In the genomic region with DNA sequence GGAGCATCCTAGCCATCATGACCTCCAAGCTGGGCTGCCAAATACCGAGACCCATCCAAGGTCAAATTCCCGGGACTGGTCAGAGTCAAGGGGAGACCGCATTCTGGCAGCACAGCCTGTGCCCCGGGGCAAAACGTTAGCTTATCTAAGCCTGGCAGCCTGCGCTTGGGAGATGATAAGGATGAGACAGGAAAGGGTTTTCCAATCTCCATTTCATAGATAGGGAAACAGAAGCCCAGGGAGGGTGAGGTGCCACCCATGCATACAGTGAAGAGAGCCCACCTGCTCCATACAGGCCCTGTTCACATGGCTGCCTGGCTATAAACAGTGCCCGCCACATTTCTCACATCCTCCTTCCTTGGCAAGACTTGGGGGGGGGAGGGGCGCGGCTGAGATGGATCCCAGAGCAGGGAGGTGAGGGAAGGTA, we compare ENCODE assay signal across 8 mouse cellular contexts. TPM values are rescaled to one million over a fixed set of nuclear protein-coding genes. Genes with fewer than 3 reads are reported as not detected.
DNase-seq lines count a peak whose midpoint lies in the region; ATAC-seq and TF ChIP-seq lines count a peak whose summit lies in the region.

No protein-coding gene starts in this region.

- DNase-seq in cerebellum, adult 11-12 months, result peak; percentile 55
- DNase-seq in cerebellum, adult 11 months, result no peak
- peak; percentile 39 for DNase-seq in ZHBTc4 (ENCODE audit: low read depth, low spot score)
- DNase-seq in heart, adult 11 months, result peak; percentile 98
- DNase-seq in kidney, adult 9 months, result peak; percentile 53
- DNase-seq in lung, postnatal 0 days (ENCODE audit: low spot score), result peak; percentile 37
- no peak for DNase-seq in layer of hippocampus, postnatal 14 days (ENCODE audit: low spot score in 2 of 2)
- no peak for DNase-seq in frontal cortex, adult 2 months (ENCODE audit: extremely low spot score in 1 of 2, low spot score in 1 of 2)

- H3K27me3 ChIP-seq in lung, postnatal 0 days (replicated peaks; ENCODE audit: insufficient read depth, low read length), result no peaks in the 10 kb centered on the region

- ATAC-seq in lung, postnatal 0 days, result peak; percentile 11; the same call in 1 of the 2 replicates

- peak; percentile 65; the same call in 1 of the 2 replicates for TF ChIP-seq EP300 in lung, postnatal 0 days (IDR thresholded peaks at IDR 0.05)

- H3K36me3 ChIP-seq in lung, postnatal 0 days (ENCODE audit: insufficient read depth, low read length), result no peaks in the 10 kb centered on the region

- H3K4me3 ChIP-seq in lung, postnatal 0 days (ENCODE audit: low read depth, low read length), result no peak overlapping the region

- H3K4me2 ChIP-seq in lung, postnatal 0 days (replicated peaks; ENCODE audit: low read depth, low read length), result no peak overlapping the region; the same call in 1 of the 2 replicates

- no peak overlapping the region for H3K9ac ChIP-seq in lung, postnatal 0 days (replicated peaks; ENCODE audit: low read depth)

- H3K4me1 ChIP-seq in lung, postnatal 0 days (ENCODE audit: insufficient read depth, low read depth, low read length), result peaks cover 26% of the 10 kb centered on the region

- no peaks in the 10 kb centered on the region for H3K9me3 ChIP-seq in lung, postnatal 0 days (ENCODE audit: low read length)

- WGBS in lung, postnatal 0 days, result 26% methylated on average over 9 of the region's 9 CpGs

- peak overlapping the region; percentile 82 for H3K27ac ChIP-seq in lung, postnatal 0 days (ENCODE audit: low read length)

- TF ChIP-seq CTCF in lung, postnatal 0 days (IDR thresholded peaks at IDR 0.05), result no peak

RNA-seq across cellular contexts. Expression of gene Cbfa2t3, which starts 32.6 kb away (rescaled TPM):
- polyA plus RNA-seq in lung, postnatal 0 days (2015; fragmentation: Nextera tagmentation; extraction: Ambion mirVana), result 15.0 and 17.0 TPM in 2 replicates
- 10 to 100 TPM; 25.1 to 28.7 TPM for total RNA-seq in layer of hippocampus, postnatal 14 days (2021)
- polyA plus RNA-seq in frontal cortex, adult 2 months (2012; rRNA removed), result 7.7 and 8.6 TPM in 2 replicates

RNA-seq across cellular contexts. Expression of gene Pabpn1l, which starts 43.8 kb away (rescaled TPM):
- polyA plus RNA-seq in lung, postnatal 0 days (2015; fragmentation: Nextera tagmentation; extraction: Ambion mirVana), result 0.12 TPM in 1 of 2 replicates, not detected in the other
- total RNA-seq in layer of hippocampus, postnatal 14 days (2021), result not detected
- polyA plus RNA-seq in frontal cortex, adult 2 months (2012; rRNA removed), result not detected in 2 replicates

RNA-seq across cellular contexts. Expression of gene Trappc2l, which starts 54.9 kb away (rescaled TPM):
- polyA plus RNA-seq in lung, postnatal 0 days (2015; fragmentation: Nextera tagmentation; extraction: Ambion mirVana), result 66.8 and 70.0 TPM in 2 replicates
- total RNA-seq in layer of hippocampus, postnatal 14 days (2021), result 10 to 100 TPM; 75.0 to 78.4 TPM
- 130 and 153 TPM in 2 replicates for polyA plus RNA-seq in frontal cortex, adult 2 months (2012; rRNA removed)

RNA-seq across cellular contexts. Expression of gene Galns, which starts 55.1 kb away (rescaled TPM):
- polyA plus RNA-seq in lung, postnatal 0 days (2015; fragmentation: Nextera tagmentation; extraction: Ambion mirVana), result 14.3 and 14.5 TPM in 2 replicates
- 10 to 100 TPM; 10.9 to 11.0 TPM for total RNA-seq in layer of hippocampus, postnatal 14 days (2021)
- 9.4 and 9.5 TPM in 2 replicates for polyA plus RNA-seq in frontal cortex, adult 2 months (2012; rRNA removed)

Comparison
In these comparisons a context has a peak if more than half of its experiments do, and no peak if none do; other contexts are left out.
1. DNase-seq: peak in cerebellum, adult 11-12 months (single experiment), ZHBTc4 (single experiment), heart, adult 11 months (single experiment), kidney, adult 9 months (single experiment) and lung, postnatal 0 days (single experiment); none in cerebellum, adult 11 months (single experiment), layer of hippocampus, postnatal 14 days (0 of 2) and frontal cortex, adult 2 months (0 of 2).